Mouse (Mus musculus): Measurements from ENCODE around the gene Tomm40. TPM values are rescaled to one million over a fixed set of nuclear protein-coding genes. Genes with fewer than 3 reads are reported as not detected.
A peak's percentile ranks its signal among the peaks of the same experiment; 100 is the strongest.

The Tomm40 gene
- polyA plus RNA-seq, 1 experiment from 2014 or later, result 158 TPM

DNA sequence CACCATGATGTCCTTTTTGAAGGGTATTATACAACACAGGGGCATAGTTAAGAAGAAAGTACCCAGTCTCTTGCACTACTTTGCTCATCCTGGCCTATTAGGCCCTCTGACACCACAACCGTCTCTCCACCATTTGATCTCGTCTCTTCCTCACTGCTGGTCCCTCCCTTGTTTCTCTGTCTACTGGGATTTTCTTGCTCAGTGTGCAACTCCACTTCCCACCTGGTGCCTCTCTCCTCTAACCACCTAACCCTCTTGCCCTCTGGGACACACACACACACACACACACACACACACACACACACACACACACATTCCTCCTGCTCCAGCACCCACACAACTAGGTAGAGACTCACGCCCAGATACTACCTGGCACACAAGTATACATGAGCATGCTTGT, 36.3 kb downstream of the Tomm40 start:
- Histone ChIP-seq H3K36me3 (no peaks in the 10 kb centered on the region), H3K9ac (no peak overlapping the region), H3K27me3 (no peaks in the 10 kb centered on the region), H3K4me2 (no peak overlapping the region), H3K9me3 (no peaks in the 10 kb centered on the region), H3K4me1 (replicated peaks) (no peaks in the 10 kb centered on the region), H3K4me3 (no peak overlapping the region), H3K27ac (replicated peaks) (no peak overlapping the region)
- WGBS, result 89% methylated on average over 3 of the region's 3 CpGs
- no peak for ATAC-seq (ENCODE audit: low FRiP score, low read depth)

- Histone ChIP-seq H3K27me3 (no peaks in the 10 kb centered on the region), H3K4me3 (no peak within 1 kb of the TSS), H3K4me1 (replicated peaks) (no peaks in the 10 kb centered on the region), H3K9me3 (no peaks in the 10 kb centered on the region), H3K36me3 (no peaks in the 10 kb centered on the region), H3K9ac (no peak within 1 kb of the TSS), H3K27ac (replicated peaks) (no peak within 1 kb of the TSS), H3K4me2 (no peak within 1 kb of the TSS)
- no peak for ATAC-seq (ENCODE audit: low FRiP score, low read depth)
- 80% methylated on average over 8 of the region's 8 CpGs for WGBS
These were observed 37.4 kb downstream of the Tomm40 start, which contains the start of gene Apoc2 for GRCm38 (mm10) chr7:19677872-19678271. TSS of gene Apoc2 (minus strand) at chr7:19677941.

GRCm38 (mm10) chr7:19676662-19677061, 38.6 kb downstream of the Tomm40 start:
- no peak overlapping the region for H3K9ac ChIP-seq
- no peaks in the 10 kb centered on the region for H3K27me3 ChIP-seq
- no peaks in the 10 kb centered on the region for H3K9me3 ChIP-seq
- WGBS, result 71% methylated on average over 1 of the region's 1 CpGs
- no peaks in the 10 kb centered on the region for H3K4me1 ChIP-seq (replicated peaks)
- no peak for ATAC-seq (ENCODE audit: low FRiP score, low read depth)
- H3K27ac ChIP-seq (replicated peaks), result no peak overlapping the region
- H3K4me2 ChIP-seq, result no peak overlapping the region
- H3K36me3 ChIP-seq, result no peaks in the 10 kb centered on the region
- H3K4me3 ChIP-seq, result no peak overlapping the region

DNA sequence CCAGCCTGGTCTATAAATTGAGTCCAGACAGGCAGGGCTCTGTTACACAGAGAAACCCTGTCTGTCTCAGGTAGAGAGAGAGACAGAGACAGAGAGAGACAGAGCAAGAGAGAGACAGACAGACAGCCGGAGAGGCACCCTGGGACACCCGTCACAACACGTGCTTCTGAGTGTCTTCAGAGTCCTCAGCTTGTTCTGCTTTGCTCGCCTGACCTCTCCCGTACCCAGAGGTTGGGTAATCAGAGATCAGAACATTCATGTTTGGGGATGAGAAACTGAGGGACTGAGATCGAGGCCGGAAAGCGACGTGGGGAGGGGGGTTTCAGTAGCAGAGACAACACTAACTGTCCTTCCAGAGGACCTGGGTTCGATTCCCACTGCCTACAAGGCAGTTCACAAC, 39.4 kb downstream of the Tomm40 start:
- ATAC-seq (ENCODE audit: low FRiP score, low read depth), result no peak
- H3K4me1 ChIP-seq (replicated peaks), result no peaks in the 10 kb centered on the region
- H3K9me3 ChIP-seq, result no peaks in the 10 kb centered on the region
- H3K27me3 ChIP-seq, result no peaks in the 10 kb centered on the region
- H3K4me2 ChIP-seq, result no peak overlapping the region
- H3K9ac ChIP-seq, result no peak overlapping the region
- WGBS, result 85% methylated on average over 10 of the region's 10 CpGs
- H3K27ac ChIP-seq (replicated peaks), result no peak overlapping the region
- H3K36me3 ChIP-seq, result no peaks in the 10 kb centered on the region
- no peak overlapping the region for H3K4me3 ChIP-seq

GRCm38 (mm10) chr7:19673083-19673699, 42.0 kb downstream of the Tomm40 start:
- H3K27ac ChIP-seq (replicated peaks), result no peak overlapping the region
- no peak for ATAC-seq (ENCODE audit: low FRiP score, low read depth)
- no peak overlapping the region for H3K4me3 ChIP-seq
- H3K4me2 ChIP-seq, result no peak overlapping the region
- WGBS, result 72% methylated on average over 14 of the region's 14 CpGs
- no peaks in the 10 kb centered on the region for H3K27me3 ChIP-seq
- H3K36me3 ChIP-seq, result no peaks in the 10 kb centered on the region
- H3K9me3 ChIP-seq, result no peaks in the 10 kb centered on the region
- H3K4me1 ChIP-seq (replicated peaks), result peaks cover 5% of the 10 kb centered on the region; the same call in 1 of the 2 replicates
- no peak overlapping the region for H3K9ac ChIP-seq

GRCm38 (mm10) chr7:19671511-19671910, 43.7 kb downstream of the Tomm40 start:
- Histone ChIP-seq H3K27me3 (no peaks in the 10 kb centered on the region), H3K36me3 (no peaks in the 10 kb centered on the region), H3K4me1 (replicated peaks) (peaks cover 5% of the 10 kb centered on the region; the same call in 1 of the 2 replicates), H3K9me3 (no peaks in the 10 kb centered on the region), H3K27ac (replicated peaks) (no peak overlapping the region), H3K4me2 (no peak overlapping the region), H3K9ac (no peak overlapping the region), H3K4me3 (no peak overlapping the region)
- ATAC-seq (ENCODE audit: low FRiP score, low read depth), result no peak
- 71% methylated on average over 10 of the region's 10 CpGs for WGBS

- Histone ChIP-seq H3K9me3 (no peaks in the 10 kb centered on the region), H3K4me2 (peak overlapping the region; percentile 26), H3K27me3 (no peaks in the 10 kb centered on the region), H3K27ac (replicated peaks) (peak overlapping the region; percentile 80), H3K36me3 (no peaks in the 10 kb centered on the region), H3K4me1 (replicated peaks) (peaks cover 14% of the 10 kb centered on the region), H3K9ac (no peak overlapping the region), H3K4me3 (no peak overlapping the region)
- 11% methylated on average over 10 of the region's 10 CpGs for WGBS
- ATAC-seq (ENCODE audit: low FRiP score, low read depth), result peak; percentile 69
These were observed 46.1 kb downstream of the Tomm40 start for GRCm38 (mm10) chr7:19668947-19669721.

GRCm38 (mm10) chr7:19667434-19667833, 47.8 kb downstream of the Tomm40 start:
- no peaks in the 10 kb centered on the region for H3K9me3 ChIP-seq
- H3K4me1 ChIP-seq (replicated peaks), result peaks cover 29% of the 10 kb centered on the region
- 82% methylated on average over 2 of the region's 2 CpGs for WGBS
- H3K4me3 ChIP-seq, result no peak overlapping the region
- H3K27me3 ChIP-seq, result no peaks in the 10 kb centered on the region
- ATAC-seq (ENCODE audit: low FRiP score, low read depth), result no peak
- no peak overlapping the region for H3K4me2 ChIP-seq
- H3K36me3 ChIP-seq, result no peaks in the 10 kb centered on the region
- no peak overlapping the region; the same call in 1 of the 2 replicates for H3K27ac ChIP-seq (replicated peaks)
- H3K9ac ChIP-seq, result no peak overlapping the region

GRCm38 (mm10) chr7:19666750-19667149, 48.5 kb downstream of the Tomm40 start:
- Histone ChIP-seq H3K36me3 (no peaks in the 10 kb centered on the region), H3K4me3 (no peak overlapping the region), H3K4me2 (no peak overlapping the region), H3K9ac (no peak overlapping the region), H3K27me3 (no peaks in the 10 kb centered on the region), H3K9me3 (no peaks in the 10 kb centered on the region), H3K4me1 (replicated peaks) (peaks cover 33% of the 10 kb centered on the region), H3K27ac (replicated peaks) (no peak overlapping the region)
- 67% methylated on average over 3 of the region's 3 CpGs for WGBS
- ATAC-seq (ENCODE audit: low FRiP score, low read depth), result no peak

- ATAC-seq (ENCODE audit: low FRiP score, low read depth), result peak; percentile 85
- no peaks in the 10 kb centered on the region for H3K9me3 ChIP-seq
- H3K27ac ChIP-seq (replicated peaks), result peak within 1 kb of the TSS; percentile 91
- H3K36me3 ChIP-seq, result no peaks in the 10 kb centered on the region
- peak within 1 kb of the TSS; percentile 80 for H3K4me3 ChIP-seq
- H3K9ac ChIP-seq, result peak within 1 kb of the TSS; percentile 94
- H3K4me2 ChIP-seq, result peak within 1 kb of the TSS; percentile 85
- H3K27me3 ChIP-seq, result no peaks in the 10 kb centered on the region
- under 1% methylated on average over 63 of the region's 63 CpGs for WGBS
- peaks cover 33% of the 10 kb centered on the region for H3K4me1 ChIP-seq (replicated peaks)
These were observed 50.0 kb downstream of the Tomm40 start, which contains the start of gene Clptm1 for GRCm38 (mm10) chr7:19664955-19665841. TSS of gene Clptm1 (minus strand) at chr7:19665033.

GRCm38 (mm10) chr7:19664455-19664954, 50.7 kb downstream of the Tomm40 start:
- H3K9ac ChIP-seq, result peak overlapping the region; percentile 94
- H3K4me2 ChIP-seq, result peak overlapping the region; percentile 85
- WGBS, result 0% methylated on average over 36 of the region's 37 CpGs
- peaks cover 33% of the 10 kb centered on the region for H3K4me1 ChIP-seq (replicated peaks)
- no peaks in the 10 kb centered on the region for H3K27me3 ChIP-seq
- no peaks in the 10 kb centered on the region for H3K9me3 ChIP-seq
- peak overlapping the region; percentile 77 for H3K27ac ChIP-seq (replicated peaks)
- no peaks in the 10 kb centered on the region for H3K36me3 ChIP-seq
- ATAC-seq (ENCODE audit: low FRiP score, low read depth), result peak; percentile 53
- H3K4me3 ChIP-seq, result peak overlapping the region; percentile 80

Data from hindbrain, embryonic 15.5 days (tissue).